Mouse (Mus musculus) B cell, adult 2 months (primary cell): ENCODE data around the gene Smarcd2.

Experiments used
- DNase-seq, 2 experiments: peaks; one replicate each; pipeline ENCODE4 v3.0.0; 2022

The Smarcd2 gene

DNA sequence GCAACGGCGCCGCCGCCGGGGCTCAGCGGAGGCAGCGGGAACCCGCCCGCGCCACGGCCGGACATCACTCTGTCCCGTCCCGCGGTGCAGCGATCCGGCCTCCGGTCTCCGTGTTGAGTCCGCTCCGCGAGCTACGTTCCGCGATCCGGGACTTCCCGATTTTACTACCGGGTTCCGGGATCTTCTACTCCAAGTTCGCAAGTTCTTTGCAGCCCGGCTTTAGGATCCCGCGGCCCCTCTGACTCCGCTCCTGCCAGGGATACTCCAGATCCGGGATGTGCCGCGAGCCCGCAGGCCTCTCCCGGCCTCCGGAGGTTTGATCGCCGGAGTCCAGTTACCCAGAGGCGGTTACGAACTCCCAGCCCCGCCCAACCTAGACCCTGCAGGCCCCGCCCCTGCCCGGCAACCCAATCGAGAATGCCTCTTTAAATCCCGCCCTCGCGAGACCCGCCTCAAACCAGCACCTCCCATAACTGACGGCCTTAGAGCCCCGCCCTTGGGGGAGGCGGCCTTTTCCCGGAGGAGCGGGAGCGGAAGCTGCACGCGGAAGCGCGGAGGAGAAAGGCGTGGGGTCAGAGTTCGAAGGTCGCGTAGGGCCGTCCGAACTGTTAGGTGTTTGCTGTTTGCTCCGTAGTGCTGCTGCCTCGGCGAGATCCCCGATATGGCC is at the start of gene Smarcd2:
Smarcd2 (minus strand) TSS at position 329 of the 667 bp plus-strand sequence.
- DNase-seq, result peak; percentile 97

DNA sequence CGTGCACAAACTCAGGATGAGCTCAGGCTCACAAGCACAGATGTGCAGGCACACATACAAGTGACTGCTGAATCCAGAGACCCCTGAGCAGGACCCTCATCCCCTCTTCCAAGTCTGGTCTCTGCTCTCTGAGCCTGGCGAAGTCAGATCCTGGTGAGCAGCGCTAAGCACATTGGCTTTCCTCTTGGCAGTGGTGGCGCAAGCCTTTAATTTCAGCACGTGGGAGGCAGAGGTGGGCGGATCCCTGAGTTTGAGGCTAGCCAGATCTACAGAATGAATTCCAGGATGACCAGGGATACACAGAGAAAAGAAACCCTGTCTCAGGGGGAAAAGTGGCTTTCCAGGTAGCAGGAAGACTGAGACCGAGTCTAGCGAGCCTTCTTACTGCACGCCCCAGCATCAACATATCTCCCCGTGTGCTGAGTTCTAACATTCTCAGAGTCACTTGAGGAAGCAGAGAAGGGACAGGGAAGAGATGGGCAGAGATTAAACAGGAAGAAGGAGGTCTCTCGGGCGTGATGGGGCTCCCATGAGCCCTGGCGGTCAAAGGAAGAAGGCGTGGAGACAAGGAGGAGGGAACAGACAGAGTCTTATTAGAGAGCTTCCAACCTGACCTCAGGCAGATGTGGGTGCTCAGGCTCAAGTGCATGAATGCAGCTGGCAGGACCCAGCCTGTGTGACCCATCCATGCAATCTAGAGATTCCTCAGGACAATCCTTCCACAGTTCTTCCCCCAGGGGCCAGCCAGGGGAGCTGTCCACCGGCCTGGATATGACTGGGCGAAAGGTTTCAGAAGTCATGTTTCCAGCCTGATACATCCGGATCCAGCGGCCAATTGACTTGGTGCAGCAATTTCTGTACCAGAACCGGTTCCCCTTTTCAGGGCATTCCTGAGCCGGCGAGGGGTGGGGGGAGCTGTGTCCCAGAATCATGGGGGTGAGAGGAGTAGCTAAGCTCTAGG is 45.9 kb upstream of the Smarcd2 start:
- no peak for DNase-seq

DNA sequence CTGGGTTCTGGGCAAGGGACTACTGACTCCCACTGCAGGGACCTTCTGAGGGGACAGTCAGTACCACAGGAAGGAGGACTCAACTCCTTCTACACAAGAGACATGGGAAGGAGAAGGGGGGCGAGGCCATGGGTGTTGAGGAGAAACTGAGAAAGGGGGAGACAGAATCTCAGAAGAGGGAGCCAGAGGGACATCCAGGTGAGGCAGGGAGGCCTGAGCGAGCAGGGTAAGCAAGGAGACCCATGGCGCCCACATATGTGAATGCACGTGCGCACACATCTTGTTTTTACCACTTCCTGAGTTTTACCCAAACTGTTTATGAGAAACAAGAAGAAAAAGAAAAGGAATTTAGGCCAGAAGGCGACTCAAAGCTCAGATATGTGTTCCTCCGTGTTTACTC is 45.0 kb upstream of the Smarcd2 start:
- DNase-seq, result no peak

DNA sequence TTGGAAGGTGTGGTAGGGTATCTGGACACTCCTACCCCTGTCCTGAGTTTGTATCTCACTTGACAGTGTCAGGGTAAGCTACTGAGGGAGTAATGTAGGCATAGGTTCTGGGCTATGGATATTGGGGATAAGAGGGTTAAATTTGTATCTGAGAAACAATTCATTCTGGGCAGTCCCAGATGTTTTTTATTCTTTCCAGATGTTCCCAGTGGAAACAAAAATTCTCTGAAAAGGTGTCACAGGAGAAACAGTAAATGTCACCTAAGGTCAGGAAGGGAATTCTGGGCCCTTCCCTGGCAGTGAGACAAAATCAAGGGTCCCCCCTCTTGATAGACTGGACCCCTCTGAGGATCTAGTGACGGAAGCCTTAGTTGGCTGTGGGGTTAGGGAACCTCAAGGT is 43.6 kb upstream of the Smarcd2 start:
- DNase-seq, result no peak

DNA sequence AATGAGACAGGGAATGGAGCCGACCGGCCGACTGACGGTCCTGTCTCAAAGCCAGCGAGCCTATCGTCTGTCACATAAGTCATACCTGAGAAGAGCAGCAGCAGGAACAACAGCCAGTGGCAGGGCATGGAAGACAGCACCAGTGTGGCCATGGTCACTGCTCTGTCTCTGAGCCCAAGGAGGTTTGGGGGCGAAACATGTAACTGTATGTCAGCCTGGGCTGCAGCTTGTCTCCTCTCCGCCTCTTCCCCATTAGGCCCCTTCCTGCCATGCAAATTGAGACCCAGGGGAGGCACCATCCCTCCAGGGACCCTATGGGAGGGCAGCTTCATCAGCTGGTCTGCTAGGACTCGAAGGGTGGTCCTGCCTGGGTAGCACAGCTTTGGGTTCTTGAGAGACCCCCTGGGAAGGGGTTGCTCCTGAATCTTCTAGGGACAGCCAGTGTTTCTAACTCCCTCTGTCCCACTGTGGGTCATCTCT is 41.6 kb upstream of the Smarcd2 start, which contains the start of gene Cd79b:
Cd79b (minus strand) TSS at position 430 of the 480 bp plus-strand sequence.
- DNase-seq, result peak; percentile 87 to 91

DNA sequence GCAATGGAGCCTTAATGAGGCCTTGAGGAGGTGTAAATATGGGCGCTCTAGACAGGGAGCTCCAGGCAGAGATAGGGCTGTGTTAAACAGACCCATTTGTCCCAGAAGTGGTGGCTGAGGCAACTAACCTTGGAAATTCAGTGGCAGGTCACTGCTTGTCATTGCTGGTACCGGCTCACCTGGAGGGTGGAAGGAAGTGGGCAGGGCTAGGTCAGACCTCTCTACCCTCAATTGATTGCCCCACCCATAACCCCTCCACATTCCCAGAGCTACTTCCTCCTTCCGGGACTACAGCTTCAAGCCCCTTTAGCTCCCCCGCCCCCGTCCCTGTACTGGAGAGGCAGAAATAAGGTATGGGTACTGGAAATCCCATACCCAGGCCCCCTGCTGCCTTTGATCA is 40.8 kb upstream of the Smarcd2 start:
- DNase-seq, result peak in 1 of 2 experiments; percentile 46

DNA sequence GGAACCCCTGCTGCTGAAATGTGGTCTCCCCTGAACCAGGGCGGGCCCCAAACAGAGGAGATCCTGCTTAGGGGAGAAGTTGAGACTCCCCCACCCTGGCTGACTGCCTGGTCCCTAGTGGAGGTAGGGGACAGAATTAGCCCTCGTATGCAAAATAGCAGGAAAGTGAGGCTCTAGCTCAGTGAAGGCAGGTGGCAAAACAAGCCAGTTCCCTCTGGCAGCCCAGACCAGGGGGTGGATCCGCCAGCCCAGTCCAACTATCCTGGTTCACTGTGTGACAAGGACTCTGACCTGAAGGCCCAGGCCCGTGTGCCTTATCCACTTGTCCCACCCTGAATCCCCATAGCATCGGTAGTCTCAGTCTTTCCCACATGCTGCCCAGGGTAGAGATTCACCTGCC is 37.4 kb upstream of the Smarcd2 start:
- DNase-seq, result peak; percentile 70 to 73

DNA sequence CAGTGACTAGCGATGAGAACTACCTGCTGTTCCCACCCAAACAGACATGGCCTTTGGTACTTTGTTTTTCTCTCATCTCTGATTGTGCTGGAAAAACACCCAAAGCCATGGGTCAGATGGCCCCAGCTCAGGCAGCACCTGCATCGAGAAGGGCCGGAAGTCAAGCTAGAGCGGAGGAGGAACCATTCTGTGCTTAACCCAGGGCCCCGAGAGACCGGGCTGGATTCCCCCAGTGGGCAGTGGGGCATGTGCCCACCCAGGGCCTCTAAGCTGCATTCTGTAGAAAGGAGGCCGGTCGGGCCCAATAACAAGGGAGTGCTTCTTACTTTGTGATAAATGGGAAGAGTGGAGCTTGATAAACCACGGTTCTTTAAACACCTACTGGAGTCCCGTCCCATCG is 35.4 kb upstream of the Smarcd2 start:
- DNase-seq, result peak; percentile 87 to 90

DNA sequence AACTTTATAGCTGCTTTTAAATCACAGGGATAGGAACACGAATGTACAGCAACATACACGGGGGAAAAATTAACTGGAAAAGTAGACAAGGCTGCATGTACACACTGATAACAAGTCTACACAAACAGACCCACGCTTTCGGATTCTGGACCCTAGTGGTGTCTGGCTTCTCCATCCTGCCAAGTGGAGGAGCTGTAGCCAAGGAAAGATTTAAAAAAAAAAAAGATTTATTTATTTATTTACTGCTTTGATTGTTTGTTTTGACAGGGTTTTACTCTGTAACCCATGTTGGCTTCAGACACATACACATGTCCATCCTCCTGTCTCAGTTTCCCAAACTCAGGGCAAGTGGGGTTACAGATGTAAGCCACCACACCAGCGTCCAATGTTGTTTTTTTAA is 34.7 kb upstream of the Smarcd2 start:
- peak; percentile 18 to 21 for DNase-seq

DNA sequence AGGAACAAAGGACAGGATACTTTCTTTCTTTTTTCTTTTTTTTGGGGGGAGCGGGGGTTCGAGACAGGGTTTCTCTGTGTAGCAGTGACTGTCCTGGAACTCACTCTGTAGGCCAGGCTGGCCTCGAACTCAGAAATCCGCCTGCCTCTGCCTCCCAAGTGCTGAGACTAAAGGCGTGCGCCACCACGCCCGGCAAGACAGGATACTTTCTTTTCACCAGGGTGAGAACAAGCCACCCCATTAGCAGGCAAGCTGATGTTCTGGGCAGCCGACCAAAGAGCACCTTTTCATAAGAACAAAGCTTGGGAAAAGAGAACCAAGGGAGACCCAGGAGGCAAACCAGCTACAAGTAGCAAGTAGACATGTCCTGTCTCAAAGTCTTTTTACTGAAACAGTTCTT is 34.0 kb upstream of the Smarcd2 start:
- peak; percentile 36 for DNase-seq

DNA sequence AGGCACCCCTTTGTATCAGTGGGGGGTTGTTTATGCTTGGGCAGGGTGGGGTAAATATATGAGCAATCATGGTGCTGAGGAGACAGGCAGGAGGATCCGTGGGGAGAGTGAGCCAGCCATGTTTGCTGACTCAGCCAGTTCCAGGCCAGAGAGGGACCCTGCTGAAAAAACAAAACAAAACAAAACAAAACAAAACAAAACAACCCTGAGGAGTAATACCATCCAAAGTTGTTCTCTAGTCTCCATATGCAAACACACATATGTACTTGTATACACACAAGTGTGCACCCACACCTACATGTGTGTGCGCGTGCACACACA is 33.3 kb upstream of the Smarcd2 start:
- DNase-seq, result no peak

DNA sequence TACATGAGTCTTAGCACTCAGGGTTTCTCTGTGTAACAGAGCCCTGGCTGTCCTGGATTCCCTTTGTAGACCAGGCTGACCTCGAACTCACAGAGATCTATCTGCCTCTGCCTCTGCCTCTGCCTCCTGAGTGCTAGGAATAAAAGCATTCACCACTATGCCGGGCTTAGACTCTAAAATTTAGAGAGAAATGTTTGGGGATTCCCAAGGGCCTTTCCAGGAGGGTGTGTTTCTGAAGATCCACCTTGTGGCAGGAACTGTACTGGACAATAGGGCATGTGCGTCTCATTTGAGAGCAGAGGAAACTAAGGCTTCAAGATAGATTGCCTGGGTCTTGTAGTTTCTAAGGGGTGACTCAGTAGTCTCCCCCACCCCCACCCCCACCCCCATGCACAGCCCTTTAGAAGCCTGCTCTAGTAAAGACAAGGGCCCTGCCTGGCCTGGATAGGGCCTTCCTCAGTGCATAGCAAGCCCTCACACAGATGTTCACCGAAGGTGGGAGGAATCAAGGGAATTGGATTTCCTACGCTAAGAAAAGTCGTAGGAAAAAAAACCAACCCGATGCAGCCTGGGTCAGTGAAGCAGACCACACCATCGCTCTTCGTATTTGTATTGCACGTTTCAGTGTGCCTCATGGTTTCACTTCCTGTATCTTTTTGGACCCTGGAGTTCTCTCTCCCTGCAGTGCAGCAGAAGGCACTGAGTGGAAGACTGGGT is 32.7 kb upstream of the Smarcd2 start:
- peak; percentile 74 to 80 for DNase-seq

DNA sequence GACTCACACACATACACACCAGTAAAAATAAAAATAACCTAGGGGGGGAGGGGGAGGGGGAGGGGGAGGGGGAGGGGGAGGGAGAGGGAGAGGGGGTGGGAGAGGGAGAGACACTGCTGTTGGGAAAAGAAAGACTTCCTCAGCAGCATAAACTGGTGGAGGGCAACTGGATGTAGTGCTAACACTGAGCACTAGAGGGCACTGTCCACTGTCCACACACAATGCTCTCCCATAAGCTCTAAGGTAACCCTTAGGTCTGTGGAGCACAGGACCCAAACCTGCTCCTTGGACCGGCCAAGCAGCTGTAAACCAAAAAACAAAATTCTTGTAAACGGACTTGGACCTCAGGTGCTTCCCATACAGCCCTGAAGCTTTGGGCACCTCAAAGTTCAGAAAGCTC is 29.9 kb upstream of the Smarcd2 start:
- peak; percentile 82 to 84 for DNase-seq

DNA sequence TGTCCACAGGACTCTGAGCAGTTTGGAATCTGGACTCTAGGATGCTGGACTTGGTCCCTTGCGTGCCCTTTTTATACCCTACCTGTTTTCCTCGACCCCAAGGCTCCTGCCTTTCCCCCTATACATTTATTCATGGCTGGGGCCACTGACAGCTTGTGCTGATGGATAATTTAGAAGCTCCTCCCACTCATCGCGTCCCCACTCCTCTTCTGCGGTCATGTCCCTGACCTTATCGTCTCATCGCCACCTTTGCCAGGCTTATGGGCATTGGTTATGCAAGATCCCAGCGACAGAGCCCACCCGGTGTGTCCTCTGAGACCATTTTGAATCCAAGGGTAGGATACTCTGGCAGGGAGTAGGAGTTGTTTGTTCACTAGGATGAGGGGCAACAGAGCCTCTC is 29.0 kb upstream of the Smarcd2 start, which contains the start of gene Gh:
Gh (minus strand) TSS at position 101 of the 400 bp plus-strand sequence.
- DNase-seq, result no peak

DNA sequence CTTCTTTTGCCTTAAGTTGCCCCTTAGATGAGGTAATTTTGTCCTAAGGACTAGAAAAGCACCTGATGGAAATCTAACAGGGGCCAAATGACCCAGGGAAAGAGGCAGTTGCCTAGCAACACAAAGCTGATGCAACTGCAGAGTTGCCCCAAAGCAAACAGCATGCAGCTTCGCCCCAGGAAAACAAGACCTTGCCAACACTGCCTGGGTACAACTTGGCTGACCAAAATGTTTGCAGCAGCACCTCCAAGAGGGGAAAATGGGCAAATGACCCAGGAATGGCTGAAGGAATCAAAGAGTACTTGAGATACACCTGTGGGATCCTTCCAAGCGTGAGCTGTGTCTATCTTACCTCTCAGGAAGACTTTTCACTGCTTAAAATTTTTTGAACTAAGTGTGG is 19.1 kb upstream of the Smarcd2 start:
- DNase-seq, result no peak

DNA sequence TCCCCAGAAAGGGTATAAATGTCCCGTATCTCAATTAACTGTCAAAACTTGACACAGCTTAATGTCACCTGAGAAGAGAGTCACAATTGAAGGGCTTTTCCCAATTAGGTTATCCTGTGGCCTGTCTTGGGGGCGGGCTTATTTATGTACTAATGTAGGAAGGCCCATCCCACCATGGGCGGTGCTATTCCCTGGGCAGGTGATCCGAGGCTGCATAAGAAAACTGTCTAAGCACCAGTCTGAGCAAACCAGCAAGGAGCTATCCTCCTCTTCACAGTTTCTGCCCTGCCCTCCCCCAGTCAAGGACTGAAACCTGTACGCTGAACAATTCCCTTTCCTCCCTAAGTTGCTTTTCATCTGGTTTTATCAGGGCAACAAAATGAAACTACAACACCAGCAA is 17.6 kb upstream of the Smarcd2 start:
- DNase-seq, result no peak

DNA sequence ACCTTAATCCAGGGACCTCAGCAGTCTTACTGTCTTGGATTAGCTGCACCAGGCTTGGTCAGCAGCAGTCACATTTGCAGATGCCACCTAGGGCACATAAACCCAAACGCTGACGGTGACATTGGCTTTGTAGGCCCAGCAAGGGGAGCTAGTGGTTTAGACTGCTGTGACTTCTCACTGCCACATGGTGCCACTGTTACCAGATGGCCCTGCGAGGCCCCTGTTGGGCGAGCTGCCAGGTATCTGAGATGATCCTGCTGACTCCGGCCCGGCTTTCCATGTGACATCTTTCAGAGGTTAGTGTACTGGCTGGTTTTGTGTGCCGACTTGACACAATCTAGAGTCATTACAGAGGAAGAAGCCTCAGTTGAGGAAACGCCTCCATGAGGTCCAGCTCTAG is 16.6 kb upstream of the Smarcd2 start:
- DNase-seq, result peak; percentile 59 to 61

DNA sequence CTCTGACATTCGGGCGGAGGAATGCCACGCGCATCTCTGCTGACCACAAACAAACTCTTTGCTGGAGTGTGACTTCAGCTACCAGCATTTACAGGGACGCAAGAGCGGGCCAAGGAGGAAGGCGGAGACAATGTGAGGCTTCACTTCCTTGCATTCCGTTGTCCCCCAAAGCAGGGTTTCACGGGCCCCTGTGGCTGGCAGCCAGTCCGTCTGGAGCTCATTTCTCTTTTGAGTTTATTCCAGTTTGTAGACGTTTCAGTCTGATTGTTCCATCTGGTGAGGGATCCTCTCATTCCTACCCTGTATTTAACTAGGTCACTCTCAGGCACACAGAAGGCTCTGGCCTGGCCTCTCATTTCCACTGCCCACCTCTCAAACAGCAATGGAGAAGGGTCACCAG is 14.2 kb upstream of the Smarcd2 start:
- DNase-seq, result no peak

DNA sequence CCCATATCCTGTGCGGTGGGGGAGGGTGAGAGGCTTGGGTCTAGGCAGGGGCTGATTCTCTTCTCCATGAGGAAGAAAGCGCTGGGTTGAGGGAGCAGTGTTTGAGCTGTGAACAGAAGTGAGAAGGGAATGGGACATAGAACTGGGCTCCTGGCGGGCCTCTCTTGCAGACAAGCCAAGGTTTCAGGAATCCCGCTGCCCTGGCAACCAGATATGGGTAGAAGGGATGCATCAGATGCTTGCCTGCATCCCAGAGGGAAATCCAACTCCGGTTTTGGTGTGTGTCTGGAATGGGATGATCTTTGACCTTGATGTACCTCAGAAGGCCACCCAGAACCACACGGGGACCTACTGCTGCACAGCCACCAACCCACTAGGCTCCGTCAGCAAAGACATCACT is 13.4 kb upstream of the Smarcd2 start:
- DNase-seq, result no peak

DNA sequence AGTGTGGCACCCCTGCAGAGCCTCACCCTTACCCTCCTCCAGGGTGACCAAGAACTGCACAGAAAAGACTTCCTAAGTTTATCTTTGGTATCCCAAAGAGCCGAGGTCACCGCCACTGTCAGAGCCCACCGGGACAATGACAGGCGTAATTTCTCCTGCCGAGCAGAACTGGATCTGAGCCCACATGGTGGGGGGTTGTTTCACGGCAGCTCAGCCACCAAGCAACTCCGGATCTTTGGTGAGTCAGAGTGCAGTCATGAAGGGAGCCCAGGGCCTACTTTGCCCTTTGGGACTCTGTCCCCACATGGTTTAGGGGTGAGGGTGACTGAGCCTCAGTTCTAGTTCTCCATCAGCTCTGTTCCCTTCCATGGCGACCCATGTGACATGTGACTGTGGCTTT is 11.4 kb upstream of the Smarcd2 start:
- no peak for DNase-seq

DNA sequence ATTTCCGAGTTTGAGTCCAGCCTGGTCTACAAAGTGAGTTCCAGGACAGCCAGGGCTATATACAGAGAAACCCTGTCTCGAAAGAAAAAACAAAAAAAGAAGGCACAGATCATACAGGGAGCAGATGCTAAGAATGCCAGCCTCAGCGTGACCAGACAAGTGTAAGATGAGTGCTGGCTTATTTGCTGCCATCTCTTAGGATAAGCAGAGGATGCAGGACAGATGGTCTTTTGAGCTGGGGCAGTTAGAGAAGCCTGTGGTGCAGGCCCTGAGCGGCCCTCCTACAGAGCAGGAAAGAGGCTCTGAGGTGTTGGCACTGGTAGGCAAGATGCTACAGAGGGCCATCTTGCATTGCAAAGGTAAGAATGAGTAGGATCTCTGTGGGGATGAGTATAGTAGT is 10.6 kb upstream of the Smarcd2 start:
- DNase-seq, result no peak

DNA sequence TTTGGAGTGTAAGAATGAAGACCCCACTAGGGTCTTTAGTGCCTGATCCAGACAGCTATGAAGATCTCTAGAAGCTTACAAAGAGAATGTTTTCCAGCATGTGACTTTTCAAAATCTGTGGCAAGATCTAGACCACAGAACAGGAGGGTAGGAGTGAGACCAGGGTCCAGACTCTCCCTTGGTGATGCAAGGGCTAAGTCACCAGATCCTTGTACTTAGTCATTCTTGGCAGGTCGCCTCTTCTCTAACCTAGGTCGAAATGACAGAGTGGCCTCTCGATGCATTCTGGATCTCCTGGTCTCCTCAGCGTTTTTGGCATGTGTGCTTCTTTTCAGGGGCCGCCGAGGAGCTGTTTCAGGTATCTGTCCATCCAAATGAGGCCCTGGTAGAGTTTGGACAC is 9.7 kb upstream of the Smarcd2 start:
- no peak for DNase-seq

DNA sequence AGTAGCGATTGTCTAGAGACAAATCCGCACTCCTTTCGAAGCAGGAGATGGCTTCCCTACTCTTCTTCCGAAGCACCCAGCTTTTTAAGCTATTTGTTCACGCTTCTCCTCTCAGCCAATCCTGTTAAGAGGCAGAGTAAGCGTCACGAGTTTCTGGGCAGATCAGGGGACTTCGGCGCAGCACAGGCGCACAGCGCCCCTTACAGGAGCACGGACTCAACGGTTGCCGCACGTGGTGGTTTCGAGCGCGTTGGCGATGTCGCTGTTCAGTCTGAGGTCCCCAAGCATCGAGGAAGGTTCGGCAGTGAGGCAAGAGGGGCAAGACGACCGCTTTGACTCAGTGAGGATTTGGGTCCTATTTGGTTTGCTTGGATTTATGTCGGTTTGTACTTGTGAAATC is 3.7 kb upstream of the Smarcd2 start, which contains the start of gene Tcam1:
Tcam1 (plus strand) TSS at position 219 of the 400 bp plus-strand sequence.
- peak; percentile 97 for DNase-seq
